Mouse (Mus musculus): ENCODE measurements around the gene Gstm2. TPM values are rescaled to one million over a fixed set of nuclear protein-coding genes. Genes with fewer than 3 reads are reported as not detected.
A peak's percentile ranks its signal among the peaks of the same experiment; 100 is the strongest.
"Not testable (repeated sequence)": the region's sequence is repeated elsewhere in the genome, so short reads cannot be mapped to it uniquely, and the experiment has no call there.

Gene Gstm2
- polyA plus RNA-seq, 2 experiments: 3.4 to 4.8 TPM

GRCm38 (mm10) chr3:107965592-107965991 is 20.7 kb downstream of the Gstm2 start:
- ATAC-seq (ENCODE audit: insufficient read depth) (no peak), DNase-seq (ENCODE audit: low read depth in 3 of 3, low spot score in 3 of 3) (no peak)
- Histone ChIP-seq H3K9ac (replicated peaks) (no peak overlapping the region), H3K4me2 (ENCODE audit: low read depth) (no peak overlapping the region), H3K9me3 (ENCODE audit: control insufficient read depth, low read length) (no peaks in the 10 kb centered on the region), H3K4me3 (ENCODE audit: insufficient read depth in 1 of 2, low read depth in 2 of 2, low read length in 2 of 2) (no peak overlapping the region), H3K27me3 (ENCODE audit: control insufficient read depth, insufficient read depth, low read length) (no peaks in the 10 kb centered on the region), H3K4me1 (replicated peaks; ENCODE audit: control insufficient read depth in 2 of 2, insufficient read depth in 2 of 2, low read length in 1 of 2) (peaks cover 7 to 14% of the 10 kb centered on the region in 2 experiments), H3K36me3 (replicated peaks; ENCODE audit: control insufficient read depth, insufficient read depth, low read depth) (no peaks in the 10 kb centered on the region), H3K27ac (no peak overlapping the region)
- TF ChIP-seq EP300 (IDR thresholded peaks at IDR 0.05; ENCODE audit: low read depth) (no peak), CTCF (IDR thresholded peaks at IDR 0.05; ENCODE audit: low read depth) (no peak)
- WGBS (ENCODE audit: insufficient replicate concordance): 56% methylated on average over 1 of the region's 1 CpGs

- Histone ChIP-seq H3K9ac (replicated peaks) (no peak overlapping the region; the same call in 1 of the 2 replicates), H3K4me3 (ENCODE audit: insufficient read depth in 1 of 2, low read depth in 2 of 2, low read length in 2 of 2) (no peak overlapping the region), H3K4me1 (replicated peaks; ENCODE audit: control insufficient read depth in 2 of 2, insufficient read depth in 2 of 2, low read length in 1 of 2) (peaks cover 7 to 13% of the 10 kb centered on the region in 2 experiments), H3K27me3 (ENCODE audit: control insufficient read depth, insufficient read depth, low read length) (no peaks in the 10 kb centered on the region), H3K27ac (no peak overlapping the region), H3K9me3 (ENCODE audit: control insufficient read depth, low read length) (no peaks in the 10 kb centered on the region), H3K4me2 (ENCODE audit: low read depth) (no peak overlapping the region), H3K36me3 (replicated peaks; ENCODE audit: control insufficient read depth, insufficient read depth, low read depth) (no peaks in the 10 kb centered on the region)
- 32% methylated on average over 5 of the region's 5 CpGs for WGBS (ENCODE audit: insufficient replicate concordance)
- ATAC-seq (ENCODE audit: insufficient read depth): peak; percentile 12; the same call in 1 of the 2 replicates
- DNase-seq (ENCODE audit: low read depth in 3 of 3, low spot score in 3 of 3): no peak
- TF ChIP-seq CTCF (IDR thresholded peaks at IDR 0.05; ENCODE audit: low read depth) (no peak), EP300 (IDR thresholded peaks at IDR 0.05; ENCODE audit: low read depth) (no peak)
Measured at GRCm38 (mm10) chr3:107964656-107965308, 21.5 kb downstream of the Gstm2 start.

GRCm38 (mm10) chr3:107964026-107964425 is 22.2 kb downstream of the Gstm2 start:
- H3K36me3 ChIP-seq (replicated peaks; ENCODE audit: control insufficient read depth, insufficient read depth, low read depth): no peaks in the 10 kb centered on the region
- no peak overlapping the region for H3K27ac ChIP-seq
- H3K4me2 ChIP-seq (ENCODE audit: low read depth): no peak overlapping the region
- no peaks in the 10 kb centered on the region for H3K9me3 ChIP-seq (ENCODE audit: control insufficient read depth, low read length)
- no peak for DNase-seq (ENCODE audit: low read depth in 3 of 3, low spot score in 3 of 3)
- ATAC-seq (ENCODE audit: insufficient read depth): no peak
- WGBS (ENCODE audit: insufficient replicate concordance): 25% methylated on average over 4 of the region's 4 CpGs
- TF ChIP-seq EP300 (IDR thresholded peaks at IDR 0.05; ENCODE audit: low read depth): no peak
- TF ChIP-seq CTCF (IDR thresholded peaks at IDR 0.05; ENCODE audit: low read depth): no peak
- peaks cover 7 to 10% of the 10 kb centered on the region in 2 experiments for H3K4me1 ChIP-seq (replicated peaks; ENCODE audit: control insufficient read depth in 2 of 2, insufficient read depth in 2 of 2, low read length in 1 of 2)
- no peak overlapping the region for H3K4me3 ChIP-seq (ENCODE audit: insufficient read depth in 1 of 2, low read depth in 2 of 2, low read length in 2 of 2)
- H3K27me3 ChIP-seq (ENCODE audit: control insufficient read depth, insufficient read depth, low read length): no peaks in the 10 kb centered on the region
- no peak overlapping the region for H3K9ac ChIP-seq (replicated peaks)

- not testable (repeated sequence) for ATAC-seq (ENCODE audit: insufficient read depth); H3K4me3 ChIP-seq (ENCODE audit: insufficient read depth in 1 of 2, low read depth in 2 of 2, low read length in 2 of 2); H3K4me1 ChIP-seq (replicated peaks; ENCODE audit: control insufficient read depth in 2 of 2, insufficient read depth in 2 of 2, low read length in 1 of 2); H3K27me3 ChIP-seq (ENCODE audit: control insufficient read depth, insufficient read depth, low read length); H3K9me3 ChIP-seq (ENCODE audit: control insufficient read depth, low read length); H3K27ac ChIP-seq; H3K4me2 ChIP-seq (ENCODE audit: low read depth); DNase-seq (ENCODE audit: low read depth in 3 of 3, low spot score in 3 of 3); H3K9ac ChIP-seq (replicated peaks); H3K36me3 ChIP-seq (replicated peaks; ENCODE audit: control insufficient read depth, insufficient read depth, low read depth)
- WGBS (ENCODE audit: insufficient replicate concordance): 55% methylated on average over 9 of the region's 9 CpGs
Measured at GRCm38 (mm10) chr3:107955260-107955659, 31.0 kb downstream of the Gstm2 start.

GRCm38 (mm10) chr3:107953906-107954305 is 32.3 kb downstream of the Gstm2 start:
- H3K36me3 ChIP-seq (replicated peaks; ENCODE audit: control insufficient read depth, insufficient read depth, low read depth): no peaks in the 10 kb centered on the region
- H3K9ac ChIP-seq (replicated peaks): no peak overlapping the region
- no peak for ATAC-seq (ENCODE audit: insufficient read depth)
- TF ChIP-seq CTCF (IDR thresholded peaks at IDR 0.05; ENCODE audit: low read depth): no peak
- H3K27ac ChIP-seq: no peak overlapping the region
- DNase-seq (ENCODE audit: low read depth in 3 of 3, low spot score in 3 of 3): no peak
- H3K4me3 ChIP-seq (ENCODE audit: insufficient read depth in 1 of 2, low read depth in 2 of 2, low read length in 2 of 2): no peak overlapping the region
- 61% methylated on average over 5 of the region's 5 CpGs for WGBS (ENCODE audit: insufficient replicate concordance)
- H3K4me2 ChIP-seq (ENCODE audit: low read depth): no peak overlapping the region
- no peaks in the 10 kb centered on the region for H3K27me3 ChIP-seq (ENCODE audit: control insufficient read depth, insufficient read depth, low read length)
- H3K9me3 ChIP-seq (ENCODE audit: control insufficient read depth, low read length): no peaks in the 10 kb centered on the region
- H3K4me1 ChIP-seq (replicated peaks; ENCODE audit: control insufficient read depth in 2 of 2, insufficient read depth in 2 of 2, low read length in 1 of 2): no peaks in the 10 kb centered on the region

All from liver, embryonic 14.5 days (tissue).